Mouse (Mus musculus): Measurements from ENCODE around the gene Sgsh. TPM values are rescaled to one million over a fixed set of nuclear protein-coding genes. Genes with fewer than 3 reads are reported as not detected.

Gene Sgsh
- polyA plus RNA-seq (2015; fragmentation: Nextera tagmentation; extraction: Ambion mirVana): 7.5 and 10.5 TPM in 2 replicates

- under 1% methylated on average over 38 of the region's 40 CpGs for WGBS
- H3K9ac ChIP-seq: peak within 1 kb of the TSS; percentile 78
- H3K27me3 ChIP-seq (replicated peaks): no peaks in the 10 kb centered on the region
- H3K27ac ChIP-seq: peak within 1 kb of the TSS; percentile 74
- peaks cover 12% of the 10 kb centered on the region for H3K4me1 ChIP-seq (replicated peaks)
- peaks cover 3% of the 10 kb centered on the region; the same call in 1 of the 2 replicates for H3K36me3 ChIP-seq
- peak; percentile 98 for ATAC-seq
- H3K9me3 ChIP-seq: no peaks in the 10 kb centered on the region
- H3K4me2 ChIP-seq (replicated peaks): peak within 1 kb of the TSS; percentile 82
- H3K4me3 ChIP-seq (replicated peaks): peak within 1 kb of the TSS; percentile 72
Observed at GRCm38 (mm10) chr11:119355443-119356385, at the start of gene Sgsh, which contains the start of gene Slc26a11. Gene Sgsh (minus strand): TSS chr11:119355536. Gene Slc26a11 (plus strand): TSS chr11:119355557.

GRCm38 (mm10) chr11:119404627-119405026 lies 49.3 kb upstream of the Sgsh start:
- H3K36me3 ChIP-seq: 0 out of 2 replicates have a peak, but pooled peaks cover 6% of the 10 kb centered on the region
- H3K4me1 ChIP-seq (replicated peaks): 0 out of 2 replicates have a peak, but pooled peaks cover 3% of the 10 kb centered on the region
- WGBS: 70% methylated on average over 5 of the region's 5 CpGs
- H3K9ac ChIP-seq: no peak overlapping the region
- H3K27me3 ChIP-seq (replicated peaks): no peaks in the 10 kb centered on the region
- ATAC-seq: no peak
- no peaks in the 10 kb centered on the region for H3K9me3 ChIP-seq
- H3K4me3 ChIP-seq (replicated peaks): no peak overlapping the region
- H3K27ac ChIP-seq: no peak overlapping the region
- H3K4me2 ChIP-seq (replicated peaks): no peak overlapping the region

- no peak overlapping the region for H3K4me3 ChIP-seq (replicated peaks)
- H3K4me1 ChIP-seq (replicated peaks): 0 out of 2 replicates have a peak, but pooled peaks cover 3% of the 10 kb centered on the region
- H3K36me3 ChIP-seq: 0 out of 2 replicates have a peak, but pooled peaks cover 2% of the 10 kb centered on the region
- WGBS: 55% methylated on average over 11 of the region's 11 CpGs
- H3K27me3 ChIP-seq (replicated peaks): no peaks in the 10 kb centered on the region
- no peak overlapping the region for H3K9ac ChIP-seq
- ATAC-seq: no peak
- no peak overlapping the region for H3K27ac ChIP-seq
- no peaks in the 10 kb centered on the region for H3K9me3 ChIP-seq
- no peak overlapping the region for H3K4me2 ChIP-seq (replicated peaks)
Observed at GRCm38 (mm10) chr11:119402501-119403160, 47.3 kb upstream of the Sgsh start.

GRCm38 (mm10) chr11:119396461-119396860 lies 41.1 kb upstream of the Sgsh start:
- no peak overlapping the region for H3K4me3 ChIP-seq (replicated peaks)
- no peak overlapping the region for H3K9ac ChIP-seq
- H3K27ac ChIP-seq: no peak overlapping the region
- H3K4me2 ChIP-seq (replicated peaks): no peak overlapping the region
- 0 out of 2 replicates have a peak, but pooled peaks cover 4% of the 10 kb centered on the region for H3K27me3 ChIP-seq (replicated peaks)
- ATAC-seq: no peak
- 76% methylated on average over 7 of the region's 7 CpGs for WGBS
- H3K9me3 ChIP-seq: no peaks in the 10 kb centered on the region
- no peaks in the 10 kb centered on the region for H3K36me3 ChIP-seq
- H3K4me1 ChIP-seq (replicated peaks): peaks cover 19% of the 10 kb centered on the region

GRCm38 (mm10) chr11:119395931-119396330 lies 40.6 kb upstream of the Sgsh start:
- H3K36me3 ChIP-seq: no peaks in the 10 kb centered on the region
- no peak overlapping the region for H3K9ac ChIP-seq
- WGBS: 44% methylated on average over 13 of the region's 13 CpGs
- H3K4me1 ChIP-seq (replicated peaks): peaks cover 20% of the 10 kb centered on the region
- no peak overlapping the region for H3K4me3 ChIP-seq (replicated peaks)
- no peak for ATAC-seq
- no peak overlapping the region for H3K27ac ChIP-seq
- H3K9me3 ChIP-seq: no peaks in the 10 kb centered on the region
- no peak overlapping the region for H3K4me2 ChIP-seq (replicated peaks)
- 0 out of 2 replicates have a peak, but pooled peaks cover 4% of the 10 kb centered on the region for H3K27me3 ChIP-seq (replicated peaks)

GRCm38 (mm10) chr11:119395394-119395793 lies 40.1 kb upstream of the Sgsh start:
- peak overlapping the region; percentile 98 for H3K4me2 ChIP-seq (replicated peaks)
- peaks cover 25% of the 10 kb centered on the region for H3K4me1 ChIP-seq (replicated peaks)
- H3K36me3 ChIP-seq: no peaks in the 10 kb centered on the region
- 0 out of 2 replicates have a peak, but pooled peaks cover 4% of the 10 kb centered on the region for H3K27me3 ChIP-seq (replicated peaks)
- H3K4me3 ChIP-seq (replicated peaks): no peak overlapping the region
- H3K9ac ChIP-seq: 0 out of 2 replicates have a peak overlapping the region, but pooled peaks have one; percentile 6
- WGBS: 30% methylated on average over 7 of the region's 7 CpGs
- H3K9me3 ChIP-seq: no peaks in the 10 kb centered on the region
- H3K27ac ChIP-seq: no peak overlapping the region
- ATAC-seq: no peak

- H3K36me3 ChIP-seq: no peaks in the 10 kb centered on the region
- H3K9me3 ChIP-seq: no peaks in the 10 kb centered on the region
- peak overlapping the region; percentile 65 for H3K4me3 ChIP-seq (replicated peaks)
- peak overlapping the region; percentile 98 for H3K4me2 ChIP-seq (replicated peaks)
- 0 out of 2 replicates have a peak overlapping the region, but pooled peaks have one; percentile 27 for H3K27ac ChIP-seq
- 39% methylated on average over 6 of the region's 6 CpGs for WGBS
- H3K9ac ChIP-seq: no peak overlapping the region
- no peak for ATAC-seq
- H3K27me3 ChIP-seq (replicated peaks): 0 out of 2 replicates have a peak, but pooled peaks cover 4% of the 10 kb centered on the region
- peaks cover 29% of the 10 kb centered on the region for H3K4me1 ChIP-seq (replicated peaks)
Observed at GRCm38 (mm10) chr11:119394210-119394609, 38.9 kb upstream of the Sgsh start.

- Histone ChIP-seq H3K4me3 (replicated peaks) (peak overlapping the region; percentile 65), H3K9me3 (no peaks in the 10 kb centered on the region), H3K27me3 (replicated peaks) (0 out of 2 replicates have a peak, but pooled peaks cover 4% of the 10 kb centered on the region), H3K4me2 (replicated peaks) (peak overlapping the region; percentile 98), H3K27ac (peak overlapping the region; percentile 91), H3K36me3 (no peaks in the 10 kb centered on the region), H3K4me1 (replicated peaks) (peaks cover 29% of the 10 kb centered on the region), H3K9ac (peak overlapping the region; percentile 56)
- WGBS: 27% methylated on average over 7 of the region's 7 CpGs
- ATAC-seq: no peak
Observed at GRCm38 (mm10) chr11:119393483-119393804, 38.1 kb upstream of the Sgsh start.

- Histone ChIP-seq H3K36me3 (no peaks in the 10 kb centered on the region), H3K27me3 (replicated peaks) (0 out of 2 replicates have a peak, but pooled peaks cover 4% of the 10 kb centered on the region), H3K9me3 (no peaks in the 10 kb centered on the region), H3K4me2 (replicated peaks) (peak within 1 kb of the TSS; percentile 98), H3K4me3 (replicated peaks) (peak within 1 kb of the TSS; percentile 65), H3K9ac (peak within 1 kb of the TSS; percentile 56), H3K27ac (peak within 1 kb of the TSS; percentile 91), H3K4me1 (replicated peaks) (peaks cover 29% of the 10 kb centered on the region)
- peak; percentile 57 for ATAC-seq
- under 1% methylated on average over 19 of the region's 19 CpGs for WGBS
Observed at GRCm38 (mm10) chr11:119392800-119393482, 37.6 kb upstream of the Sgsh start, which contains the start of gene Rnf213. Gene Rnf213 (plus strand): TSS chr11:119393100.

GRCm38 (mm10) chr11:119392001-119392614 lies 36.8 kb upstream of the Sgsh start:
- Histone ChIP-seq H3K4me2 (replicated peaks) (peak overlapping the region; percentile 98), H3K9ac (peak overlapping the region; percentile 26; the same call in 1 of the 2 replicates), H3K9me3 (no peaks in the 10 kb centered on the region), H3K27ac (peak overlapping the region; percentile 91), H3K4me1 (replicated peaks) (peaks cover 33% of the 10 kb centered on the region), H3K27me3 (replicated peaks) (0 out of 2 replicates have a peak, but pooled peaks cover 4% of the 10 kb centered on the region), H3K36me3 (no peaks in the 10 kb centered on the region), H3K4me3 (replicated peaks) (peak overlapping the region; percentile 65)
- peak; percentile 67 for ATAC-seq
- 8% methylated on average over 12 of the region's 12 CpGs for WGBS

GRCm38 (mm10) chr11:119391386-119392000 lies 36.2 kb upstream of the Sgsh start:
- no peaks in the 10 kb centered on the region for H3K9me3 ChIP-seq
- ATAC-seq: no peak
- peaks cover 33% of the 10 kb centered on the region for H3K4me1 ChIP-seq (replicated peaks)
- peak overlapping the region; percentile 98 for H3K4me2 ChIP-seq (replicated peaks)
- no peak overlapping the region; the same call in 1 of the 2 replicates for H3K9ac ChIP-seq
- H3K27ac ChIP-seq: peak overlapping the region; percentile 7; the same call in 1 of the 2 replicates
- peak overlapping the region; percentile 15 for H3K4me3 ChIP-seq (replicated peaks)
- 0 out of 2 replicates have a peak, but pooled peaks cover 4% of the 10 kb centered on the region for H3K27me3 ChIP-seq (replicated peaks)
- no peaks in the 10 kb centered on the region for H3K36me3 ChIP-seq
- 35% methylated on average over 7 of the region's 7 CpGs for WGBS
